Mouse (Mus musculus) urinary bladder, adult 2 months (tissue): ENCODE data around the gene Msantd3. TPM values are rescaled to one million over a fixed set of nuclear protein-coding genes. Genes with fewer than 3 reads are reported as not detected.

Source experiments
- DNase-seq: peaks from one replicate; pipeline ENCODE4 v3.0.0; 2022; ENCODE audit warnings: low spot score
- polyA plus RNA-seq: library from polyadenylated mRNA; depleted of rRNA; stranded (reverse); fragments of >200 nt; gene quantifications from 2 replicates; pipeline ENCODE4 v1.2.3, GENCODE M21; 2012; rRNA removed

Msantd3 gene
- polyA plus RNA-seq, 1 experiment, result 22.6 TPM

DNA sequence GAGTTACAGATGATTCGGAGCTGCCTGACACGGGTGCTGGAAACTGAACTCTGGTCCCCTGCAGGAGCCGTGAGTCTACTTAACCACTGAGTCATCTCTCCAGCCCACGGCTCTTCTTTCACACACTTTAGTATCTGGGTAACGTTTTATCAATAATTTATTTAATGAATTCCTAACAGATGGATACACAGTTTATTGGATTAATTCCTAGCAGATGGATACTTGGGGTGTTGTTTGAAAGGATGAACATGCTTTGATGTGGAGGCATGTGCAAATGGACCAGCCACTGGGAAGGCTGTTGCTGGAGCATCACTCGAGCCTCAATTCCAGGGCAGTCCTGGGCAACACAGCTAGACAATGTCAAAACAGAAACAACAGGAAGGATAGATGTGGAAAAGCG lies 56.4 kb downstream of the Msantd3 start:
- DNase-seq, result no peak

DNA sequence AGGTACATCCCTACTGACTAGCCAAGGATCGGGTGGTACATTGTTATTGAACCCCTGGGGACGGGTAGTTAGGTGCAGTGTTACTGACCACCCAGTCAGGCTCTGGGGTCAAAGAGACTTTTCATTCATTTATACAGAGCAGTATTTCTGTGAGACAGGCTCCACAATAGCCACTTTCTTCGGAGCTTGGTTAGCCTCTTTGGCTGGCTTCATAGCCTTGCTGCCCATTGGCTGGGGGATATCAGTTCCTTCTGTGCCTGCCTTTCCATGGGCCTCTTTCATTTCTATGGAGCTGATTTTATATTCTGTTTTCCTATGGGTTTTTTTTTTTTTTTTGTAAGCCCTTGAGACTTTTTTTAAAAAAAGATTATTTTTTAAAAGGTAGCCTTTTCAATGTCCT lies 65.9 kb downstream of the Msantd3 start:
- DNase-seq, result no peak

DNA sequence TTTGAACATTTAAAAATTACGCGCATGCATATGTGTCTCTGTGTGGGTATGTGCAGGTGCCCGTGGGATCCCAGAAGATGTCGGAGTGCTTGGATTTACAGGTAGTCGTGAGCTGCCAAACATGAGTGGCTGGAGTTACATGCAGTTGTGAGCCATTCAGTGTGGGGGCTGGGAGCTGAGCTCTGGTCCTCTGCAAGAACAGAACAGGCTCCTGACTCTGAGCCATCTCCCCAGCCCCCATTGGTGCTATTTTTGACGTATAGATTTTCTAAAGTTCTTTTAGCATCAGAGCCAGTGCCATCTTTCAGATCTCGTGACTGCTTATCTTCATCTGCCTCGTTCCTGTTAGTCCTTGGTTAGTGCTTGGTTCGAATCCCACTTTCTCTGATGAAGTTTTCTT lies 69.8 kb downstream of the Msantd3 start:
- DNase-seq, result no peak

GRCm38 (mm10) chr4:48610251-48610650 lies 70.5 kb downstream of the Msantd3 start:
- DNase-seq, result no peak

Other genes with a start within 250 kb of the Msantd3 start
- 26.3 and 36.6 TPM in 2 replicates for gene Tex10, start 66.5 kb upstream of the Msantd3 start, polyA plus RNA-seq
- 20.0 and 22.8 TPM in 2 replicates for gene Tmeff1, start 45.2 kb downstream of the Msantd3 start, polyA plus RNA-seq
- 0.29 and 0.32 TPM in 2 replicates for gene Cavin4, start 123.6 kb downstream of the Msantd3 start, polyA plus RNA-seq